Mouse (Mus musculus) left cerebral cortex, postnatal 25 days (tissue): ENCODE measurements around the gene Ap2b1. TPM values are rescaled to one million over a fixed set of nuclear protein-coding genes. Genes with fewer than 3 reads are reported as not detected.

ENCODE experiments used
- DNase-seq, 2 experiments: peaks; one replicate each; pipeline ENCODE4 v3.0.0; 2022; ENCODE audit warnings: low spot score in 2 of 2, mixed read lengths in 1 of 2
- intact Hi-C: fragments of 180-260 bp; cut with DNase I; formaldehyde crosslinking; loops from one replicate; pipeline ENCODE4 v1.15.1; 2025
- total RNA-seq, 2 experiments: library from RNA; stranded (reverse); gene quantifications; 2 replicates each; pipeline ENCODE4 v1.2.3; 2021

Gene Ap2b1
- total RNA-seq, 2 experiments from 2014 or later = 291 to 311 TPM

DNA sequence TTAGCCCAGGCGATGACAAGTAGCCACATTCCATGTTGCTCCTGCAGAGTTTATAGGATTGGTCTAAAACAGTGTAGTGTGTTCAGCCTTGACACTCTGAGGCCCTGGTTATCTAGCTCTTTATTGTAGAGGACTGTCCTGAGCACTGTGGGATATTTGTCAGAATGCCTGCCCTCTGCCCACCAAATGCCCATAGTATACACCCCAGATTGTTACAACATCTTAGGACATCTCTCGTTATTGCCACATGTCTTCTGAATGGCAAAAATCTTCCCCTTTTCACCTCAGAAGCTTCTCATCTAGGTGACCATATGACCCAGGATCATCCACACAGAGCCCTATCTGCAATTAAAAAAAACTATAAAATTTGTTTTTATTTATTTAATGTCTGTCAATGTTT lies 133.7 kb downstream of the Ap2b1 start:
- DNase-seq = no peak
- intact Hi-C loops = no loop called here

- intact Hi-C loops = no loop called here
- no peak for DNase-seq
Measured at GRCm38 (mm10) chr11:83437377-83437776, 138.6 kb downstream of the Ap2b1 start, which contains the start of gene 1700020L24Rik. 1700020L24Rik (plus strand) TSS chr11:83437677.

DNA sequence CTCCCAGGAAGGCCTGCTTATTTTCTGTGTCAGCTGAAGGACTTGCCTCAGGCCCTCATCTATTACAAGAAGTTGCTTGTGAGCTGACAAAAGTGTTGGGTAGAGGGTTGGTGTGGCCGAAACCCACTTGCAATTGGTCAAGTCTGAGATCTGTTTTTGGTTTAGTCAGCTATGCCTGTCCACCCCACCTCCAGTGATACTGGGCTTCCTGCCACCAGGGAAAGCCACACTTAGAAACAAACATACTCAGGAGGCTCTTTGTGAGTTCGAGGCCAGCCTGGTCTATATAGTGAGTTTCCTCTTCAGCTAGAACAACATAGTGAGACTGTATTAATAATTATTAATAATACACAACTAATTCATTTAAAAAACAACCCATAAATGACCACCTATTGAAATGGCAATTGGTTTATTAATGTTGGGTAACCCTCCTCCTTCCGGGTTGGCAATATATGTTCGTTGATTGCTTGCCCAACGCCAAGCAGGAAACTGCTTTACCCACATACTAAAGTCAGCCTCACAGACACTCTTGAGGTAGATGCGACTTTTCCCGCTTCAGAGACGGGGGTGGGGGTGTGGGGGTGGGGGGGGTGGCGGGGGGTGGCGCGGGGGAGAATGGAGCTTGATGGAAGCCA lies 140.7 kb downstream of the Ap2b1 start:
- intact Hi-C loops = loop anchor here (1.0 to 10.0 kb wide), 3 partner anchors 33 to 299 kb away; no protein-coding TSS in a partner anchor

DNA sequence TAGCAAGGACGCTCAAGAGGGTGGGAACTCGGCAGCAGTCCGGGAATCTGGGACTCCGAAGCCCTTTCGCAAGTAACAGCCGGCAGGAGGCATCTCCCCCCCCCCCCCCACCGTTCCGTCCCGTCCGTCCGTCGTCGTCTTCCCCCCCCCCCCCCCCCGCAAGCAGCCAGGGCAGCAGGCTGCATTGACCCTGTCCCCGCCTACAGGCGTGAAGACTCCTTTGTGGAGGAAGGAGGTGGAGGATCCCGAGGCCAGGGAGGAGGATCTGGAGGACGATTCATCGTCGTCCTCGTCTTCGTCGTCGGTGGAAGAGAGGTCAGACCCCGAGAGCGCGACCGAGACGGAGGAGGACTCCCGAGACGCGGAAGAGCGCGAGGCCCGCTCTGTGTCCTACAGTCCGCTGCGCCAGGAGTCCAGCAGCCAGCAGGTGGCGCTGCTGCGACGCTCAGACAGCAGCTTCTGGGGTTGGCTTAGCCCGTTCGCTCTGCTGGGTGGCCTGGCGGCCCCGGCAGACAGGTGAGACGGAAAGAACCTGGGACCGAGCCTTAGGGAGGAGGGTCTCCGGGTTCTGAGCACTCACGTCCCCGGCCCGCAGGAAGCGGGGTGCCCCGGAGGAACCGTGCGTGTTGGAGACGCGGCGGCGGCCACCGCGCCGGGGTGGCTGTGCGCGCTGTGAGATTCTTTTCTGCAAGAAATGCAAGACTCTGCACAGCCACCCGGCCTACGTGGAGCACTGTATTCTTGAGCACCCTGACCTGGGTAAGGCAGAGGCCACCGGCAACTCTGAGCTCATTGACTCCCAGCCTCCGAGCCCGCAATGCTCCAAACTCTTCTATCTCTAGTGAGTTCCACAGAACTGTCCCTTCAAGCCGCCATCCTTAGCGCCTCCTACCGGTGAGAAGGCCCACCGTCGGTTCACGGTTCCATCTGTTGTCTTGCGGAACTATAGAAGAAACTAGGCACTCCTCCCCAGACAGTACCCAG lies 141.5 kb downstream of the Ap2b1 start:
- peak; percentile 86 for DNase-seq
- intact Hi-C loops = loop anchor here (1.0 to 10.0 kb wide), 3 partner anchors 32 to 298 kb away; no protein-coding TSS in a partner anchor

More for the DNA sequence above, 140.7 kb downstream of the Ap2b1 start:
- DNase-seq = no peak

DNA sequence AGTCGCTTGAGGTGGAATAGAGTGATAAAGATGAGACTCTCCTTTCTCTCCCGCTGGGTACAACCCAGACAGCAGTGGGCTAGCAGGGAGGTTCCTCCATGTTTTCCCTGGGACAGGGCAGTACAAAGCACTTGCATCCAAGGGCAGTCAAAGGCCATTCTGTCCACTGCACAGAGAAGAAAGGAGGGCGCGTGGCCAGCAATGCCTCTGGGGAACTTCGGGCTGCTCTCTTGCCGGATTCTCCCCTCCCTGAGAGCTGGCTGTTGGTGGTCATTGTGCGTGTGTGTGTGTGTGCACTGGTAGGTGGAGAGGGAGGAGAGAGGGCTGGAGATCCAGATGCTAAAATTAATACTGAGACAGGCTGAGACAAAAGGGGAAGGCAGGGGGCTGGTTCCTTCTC lies 142.4 kb downstream of the Ap2b1 start:
- intact Hi-C loops = loop anchor here (2.0 to 10.0 kb wide), 2 partner anchors 194 to 298 kb away; no protein-coding TSS in a partner anchor
- DNase-seq = no peak

- intact Hi-C loops = loop anchor here (10.0 kb wide), 1 partner anchor 192 kb away; no protein-coding TSS in a partner anchor
Measured at GRCm38 (mm10) chr11:83442596-83443267, 143.9 kb downstream of the Ap2b1 start.

GRCm38 (mm10) chr11:83443824-83444223 lies 145.0 kb downstream of the Ap2b1 start:
- intact Hi-C loops = loop anchor here (10.0 kb wide), 1 partner anchor 191 kb away; no protein-coding TSS in a partner anchor
- no peak for DNase-seq

More at GRCm38 (mm10) chr11:83442596-83443267, 143.9 kb downstream of the Ap2b1 start:
- peak; percentile 74 to 82 for DNase-seq

DNA sequence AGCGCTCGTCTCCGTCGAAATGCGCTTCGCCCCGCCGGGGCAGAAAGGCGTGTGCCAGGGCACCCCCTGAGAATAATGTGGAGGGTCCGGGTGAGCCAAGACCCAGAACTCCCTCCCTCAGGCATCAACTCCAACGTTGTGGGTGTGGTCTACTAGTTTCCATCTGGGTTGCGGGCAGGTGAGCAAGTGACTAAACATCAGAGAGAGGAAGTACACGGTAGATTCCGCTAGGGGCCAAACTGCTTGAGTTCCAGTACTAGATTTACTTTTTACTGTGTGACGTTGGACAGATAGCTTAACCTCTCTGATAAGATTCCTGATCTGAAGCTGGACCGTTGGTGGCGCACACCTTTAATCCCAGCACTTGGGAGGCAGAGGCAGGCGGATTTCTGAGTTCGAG lies 146.2 kb downstream of the Ap2b1 start:
- DNase-seq = no peak
- intact Hi-C loops = loop anchor here (10.0 kb wide), 1 partner anchor 190 kb away; no protein-coding TSS in a partner anchor

GRCm38 (mm10) chr11:83447612-83448011 lies 148.8 kb downstream of the Ap2b1 start:
- intact Hi-C loops = loop anchor here (10.0 kb wide), 1 partner anchor 187 kb away; no protein-coding TSS in a partner anchor
- no peak for DNase-seq

DNA sequence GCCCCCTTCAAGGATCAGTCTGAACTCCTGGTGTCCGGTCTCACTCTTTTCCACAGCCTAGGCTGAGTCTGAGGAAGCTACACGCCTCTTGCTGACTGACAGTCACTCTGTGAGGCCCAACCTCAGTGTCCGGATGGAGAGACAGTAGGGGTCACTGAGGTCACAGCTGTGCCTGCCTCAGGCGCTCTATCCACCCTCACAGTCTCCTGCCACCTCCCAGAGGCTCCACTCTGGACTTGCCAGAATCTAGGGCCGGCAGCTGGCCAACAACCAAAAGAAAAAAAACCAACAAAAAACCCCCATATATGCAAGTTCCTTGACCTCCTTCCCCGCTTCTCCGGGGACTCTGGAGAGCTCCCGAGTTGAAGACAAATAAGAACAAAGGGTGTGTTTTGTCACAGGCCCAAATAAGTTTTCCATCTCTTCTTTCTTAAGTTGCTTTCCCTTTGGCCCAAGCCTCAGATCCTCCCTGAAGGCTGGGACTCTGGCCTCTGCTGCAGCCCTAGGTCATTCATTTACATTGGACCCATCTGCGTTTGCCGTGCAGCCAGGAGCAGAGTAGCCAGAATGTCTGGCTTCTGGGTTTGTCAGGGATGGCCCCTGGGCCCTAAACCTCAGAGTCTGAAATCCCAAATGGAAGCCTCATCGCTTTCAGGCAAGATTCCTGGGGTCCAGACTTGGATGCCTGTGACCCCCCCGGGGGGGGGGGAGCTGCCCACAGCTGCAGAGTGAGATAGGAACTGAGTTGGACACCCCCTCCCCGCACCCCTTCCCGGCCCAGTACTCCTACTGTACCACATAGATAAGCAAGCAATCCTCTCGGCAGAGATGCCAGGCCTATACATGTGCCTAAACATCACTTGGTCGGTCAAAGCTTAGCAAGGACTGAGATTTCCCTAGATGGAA lies 149.4 kb downstream of the Ap2b1 start:
- no peak for DNase-seq
- intact Hi-C loops = loop anchor here (10.0 kb wide), 1 partner anchor 187 kb away; no protein-coding TSS in a partner anchor

- DNase-seq = no peak
- intact Hi-C loops = loop anchor here (10.0 kb wide), 1 partner anchor 186 kb away; no protein-coding TSS in a partner anchor
Measured at GRCm38 (mm10) chr11:83448927-83449236, 150.1 kb downstream of the Ap2b1 start.

DNA sequence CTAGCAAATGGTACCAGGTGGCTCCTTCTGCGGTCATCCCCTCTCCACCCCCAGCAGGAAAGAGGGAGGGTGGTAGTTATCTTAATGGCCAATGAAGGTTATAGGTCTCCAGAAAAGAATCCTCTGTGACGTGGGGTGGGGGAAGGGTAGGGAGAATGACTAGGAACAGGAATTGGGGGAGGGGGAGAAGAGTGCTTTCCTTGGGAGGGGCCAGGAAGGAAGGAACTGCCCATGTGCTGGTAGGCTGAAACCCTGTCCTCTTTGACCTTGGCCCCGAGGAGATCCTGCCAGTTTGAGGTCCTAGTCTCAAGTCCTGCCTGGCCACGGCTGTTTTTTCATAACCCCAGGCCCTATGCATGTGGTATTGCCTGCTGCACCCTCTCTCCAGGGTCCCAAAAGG lies 150.5 kb downstream of the Ap2b1 start:
- DNase-seq = no peak
- intact Hi-C loops = loop anchor here (10.0 kb wide), 1 partner anchor 186 kb away; no protein-coding TSS in a partner anchor

DNA sequence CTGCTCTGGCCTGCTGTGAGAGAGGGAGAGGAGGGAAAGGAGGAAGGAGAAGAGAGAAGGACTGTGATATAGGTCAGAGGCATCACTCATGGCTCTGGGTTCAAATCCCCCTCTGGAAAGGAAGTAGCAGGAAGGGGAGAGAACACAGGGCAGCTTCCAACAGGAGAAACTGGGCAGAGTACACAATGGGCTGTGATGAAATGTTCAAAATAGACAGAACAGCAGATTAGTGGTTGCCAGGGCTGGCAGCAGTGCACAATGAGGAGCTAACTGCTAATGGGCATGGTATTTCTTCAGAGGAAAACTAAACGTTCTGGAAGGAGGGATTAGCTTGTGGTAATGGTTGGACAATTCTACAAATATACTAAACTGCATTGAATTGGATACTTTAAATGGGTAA lies 151.7 kb downstream of the Ap2b1 start:
- no peak for DNase-seq
- intact Hi-C loops = no loop called here

DNA sequence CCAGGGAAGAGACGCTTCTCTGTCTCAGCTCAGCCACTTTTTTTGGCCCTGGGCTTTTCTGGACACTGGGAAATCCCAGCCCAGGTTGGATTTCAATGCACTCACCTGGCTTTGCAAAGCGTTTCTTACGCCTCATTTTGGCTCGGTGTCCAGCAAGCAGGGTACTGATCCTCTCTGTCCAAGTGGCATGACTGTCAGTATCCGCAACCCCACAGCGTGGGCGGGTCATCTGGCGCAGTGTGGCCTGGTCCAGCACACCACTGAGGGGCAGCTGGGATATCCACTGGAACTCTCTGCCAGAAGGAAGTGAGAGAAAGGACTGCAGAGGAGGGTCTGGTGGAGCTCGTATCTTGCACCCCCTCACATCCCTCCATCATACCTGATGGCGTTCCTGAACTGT lies 152.5 kb downstream of the Ap2b1 start:
- DNase-seq = no peak
- intact Hi-C loops = no loop called here

- intact Hi-C loops = no loop called here
- DNase-seq = no peak
Measured at GRCm38 (mm10) chr11:83454548-83454947, 155.7 kb downstream of the Ap2b1 start.
